Mouse (Mus musculus) kidney, postnatal 36 days (tissue): ENCODE data around the gene Itpr3.

ENCODE experiments used
- DNase-seq, 2 experiments: peaks; one replicate each; pipeline ENCODE4 v3.0.0; 2021 to 2022; ENCODE audit warnings: mixed read lengths in 2 of 2

Gene Itpr3

GRCm38 (mm10) chr17:27072363-27072762 lies 15.3 kb downstream of the Itpr3 start:
- no peak for DNase-seq

GRCm38 (mm10) chr17:27073126-27073525 lies 16.0 kb downstream of the Itpr3 start:
- no peak for DNase-seq

GRCm38 (mm10) chr17:27073778-27074177 lies 16.7 kb downstream of the Itpr3 start:
- no peak for DNase-seq

- no peak for DNase-seq
These were observed 17.1 kb downstream of the Itpr3 start for GRCm38 (mm10) chr17:27074236-27074635.

- no peak for DNase-seq
These were observed 18.0 kb downstream of the Itpr3 start for GRCm38 (mm10) chr17:27074849-27075745.

GRCm38 (mm10) chr17:27077133-27077532 lies 20.0 kb downstream of the Itpr3 start:
- DNase-seq = no peak

- peak in 1 of 2 experiments; percentile 27 for DNase-seq
These were observed 20.8 kb downstream of the Itpr3 start for GRCm38 (mm10) chr17:27077920-27078319.

- DNase-seq = no peak
These were observed 21.4 kb downstream of the Itpr3 start for GRCm38 (mm10) chr17:27078499-27078898.

GRCm38 (mm10) chr17:27081868-27082267 lies 24.8 kb downstream of the Itpr3 start:
- no peak for DNase-seq

GRCm38 (mm10) chr17:27082796-27083195 lies 25.7 kb downstream of the Itpr3 start:
- DNase-seq = no peak

- no peak for DNase-seq
These were observed 26.5 kb downstream of the Itpr3 start for GRCm38 (mm10) chr17:27083601-27084000.

- peak; percentile 26 to 69 for DNase-seq
These were observed 28.6 kb downstream of the Itpr3 start for GRCm38 (mm10) chr17:27085676-27086075.

GRCm38 (mm10) chr17:27087426-27087825 lies 30.3 kb downstream of the Itpr3 start:
- peak; percentile 11 to 59 for DNase-seq

- no peak for DNase-seq
These were observed 33.0 kb downstream of the Itpr3 start for GRCm38 (mm10) chr17:27090068-27090467.

- peak; percentile 47 to 64 for DNase-seq
These were observed 38.6 kb downstream of the Itpr3 start for GRCm38 (mm10) chr17:27095690-27096089.

GRCm38 (mm10) chr17:27101675-27102074 lies 44.6 kb downstream of the Itpr3 start:
- no peak for DNase-seq

- DNase-seq = no peak
These were observed 48.8 kb downstream of the Itpr3 start for GRCm38 (mm10) chr17:27105698-27106470.

- DNase-seq = peak in 1 of 2 experiments; percentile 40
These were observed 49.6 kb downstream of the Itpr3 start for GRCm38 (mm10) chr17:27106745-27107144.

GRCm38 (mm10) chr17:27107936-27108335 lies 50.8 kb downstream of the Itpr3 start:
- DNase-seq = peak in 1 of 2 experiments; percentile 40

- DNase-seq = no peak
These were observed 53.0 kb downstream of the Itpr3 start for GRCm38 (mm10) chr17:27110072-27110471.

GRCm38 (mm10) chr17:27118676-27119539 lies 61.8 kb downstream of the Itpr3 start:
- peak; percentile 27 to 35 for DNase-seq

- DNase-seq = no peak
These were observed 62.4 kb downstream of the Itpr3 start for GRCm38 (mm10) chr17:27119540-27119895.

- no peak for DNase-seq
These were observed 62.9 kb downstream of the Itpr3 start for GRCm38 (mm10) chr17:27119954-27120353.
